Mouse (Mus musculus) neural tube, embryonic 11.5 days (tissue): ENCODE results near the gene Prkcb. TPM values are rescaled to one million over a fixed set of nuclear protein-coding genes. Genes with fewer than 3 reads are reported as not detected.

Source experiments
- ATAC-seq: fragments of 200-750 bp; cut with Nextera tagmentation; 2 replicates; pipeline ENCODE4 v1.8.0; 2017; ENCODE audit warnings: moderate number of reproducible peaks, mild to moderate bottlenecking, moderate TSS enrichment, moderate library complexity; ENCODE audit not compliant: insufficient read depth, low FRiP score, low TSS enrichment
- DNase-seq: peaks from one replicate; pipeline ENCODE4 v3.0.0-alpha.2; 2015; ENCODE audit warnings: low spot score
- H3K27ac ChIP-seq: fragments of 300-500 bp; sonication (generic); 2 replicates; pipeline ENCODE4 v1.5.1; 2014; ENCODE audit warnings: low read depth, mild to moderate bottlenecking, low read length
- H3K27me3 ChIP-seq: fragments of 300-500 bp; sonication (generic); 2 replicates; pipeline ENCODE4 v1.6.1; 2014; ENCODE audit warnings: mild to moderate bottlenecking, low read length, mixed read lengths; ENCODE audit not compliant: control insufficient read depth, insufficient read depth
- H3K36me3 ChIP-seq: fragments of 300-500 bp; sonication (generic); 2 replicates; pipeline ENCODE4 v1.6.1; 2014; ENCODE audit warnings: mild to moderate bottlenecking, low read length, moderate library complexity, mixed read lengths; ENCODE audit not compliant: control insufficient read depth, insufficient read depth
- H3K4me1 ChIP-seq: fragments of 300-500 bp; sonication (generic); 2 replicates; pipeline ENCODE4 v1.6.1; 2014; ENCODE audit warnings: low read length, mixed read lengths; ENCODE audit not compliant: control insufficient read depth, insufficient read depth
- H3K4me2 ChIP-seq: fragments of 300-500 bp; sonication (generic); 2 replicates; pipeline ENCODE4 v1.6.1; 2014; ENCODE audit warnings: low read depth, mild to moderate bottlenecking, moderate library complexity
- H3K4me3 ChIP-seq: fragments of 300-500 bp; sonication (generic); 2 replicates; pipeline ENCODE4 v1.5.1; 2014; ENCODE audit warnings: low read depth, low read length
- H3K9ac ChIP-seq: fragments of 300-500 bp; sonication (generic); 2 replicates; pipeline ENCODE4 v1.6.1; 2014; ENCODE audit warnings: mild to moderate bottlenecking, low read length
- H3K9me3 ChIP-seq: fragments of 300-500 bp; sonication (generic); 2 replicates; pipeline ENCODE4 v1.6.1; 2016; ENCODE audit warnings: low read length; ENCODE audit not compliant: control insufficient read depth
- WGBS: fragments of 180-500 bp; shearing (Covaris S2); extraction: QIAGEN DNeasy Blood & Tissue Kit; methylation state at CpG from one replicate; pipeline ENCODE4 v1.1.7; 2014; 5-methylcytosine and 5-hydroxymethylcytosine counted together
- polyA plus RNA-seq: library from polyadenylated mRNA; unstranded; fragments of >200 nt; fragmentation: Nextera tagmentation; extraction: Ambion mirVana; gene quantifications from 2 replicates; pipeline ENCODE4 v1.2.1, GENCODE M21; 2014

The Prkcb gene
- polyA plus RNA-seq, 1 experiment from 2014 or later, result 13.4 TPM

DNA sequence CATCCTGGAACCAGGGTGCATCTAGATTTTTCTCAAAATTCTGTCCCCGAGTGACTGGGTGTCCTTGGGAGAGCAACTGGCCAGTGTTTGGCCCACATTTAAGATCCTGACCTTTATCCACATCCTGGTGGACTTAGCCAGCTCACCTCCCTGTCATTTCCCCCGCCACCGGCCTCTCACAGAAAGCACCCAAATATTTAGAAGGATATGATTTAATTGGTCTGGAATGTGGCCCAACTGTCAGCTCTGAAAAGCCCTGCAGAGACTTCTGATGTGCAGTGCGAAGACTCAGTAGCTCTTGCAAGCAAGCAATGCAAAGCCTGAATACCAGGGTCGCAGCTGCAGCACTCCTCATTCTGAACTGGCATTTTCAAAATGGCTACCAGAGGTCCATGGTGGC is 274.0 kb downstream of the Prkcb start:
- no peak for ATAC-seq
- peaks cover 4% of the 10 kb centered on the region; the same call in 1 of the 2 replicates for H3K4me1 ChIP-seq

GRCm38 (mm10) chr7:122565371-122565770 is 276.8 kb downstream of the Prkcb start:
- no peak for DNase-seq

More for the DNA sequence above, 274.0 kb downstream of the Prkcb start:
- Histone ChIP-seq H3K9me3 (no peaks in the 10 kb centered on the region), H3K36me3 (no peaks in the 10 kb centered on the region), H3K4me2 (no peak overlapping the region), H3K27me3 (no peaks in the 10 kb centered on the region), H3K9ac (no peak overlapping the region), H3K27ac (no peak overlapping the region), H3K4me3 (no peak overlapping the region)
- 80% methylated on average over 5 of the region's 5 CpGs for WGBS
- no peak for DNase-seq

GRCm38 (mm10) chr7:122566011-122566410 is 277.5 kb downstream of the Prkcb start:
- 65% methylated on average over 7 of the region's 7 CpGs for WGBS
- H3K9me3 ChIP-seq, result no peaks in the 10 kb centered on the region
- ATAC-seq, result no peak
- no peaks in the 10 kb centered on the region for H3K36me3 ChIP-seq
- H3K4me2 ChIP-seq, result no peak overlapping the region
- H3K27ac ChIP-seq, result no peak overlapping the region
- no peak for DNase-seq
- H3K4me1 ChIP-seq, result no peaks in the 10 kb centered on the region
- no peaks in the 10 kb centered on the region for H3K27me3 ChIP-seq
- H3K9ac ChIP-seq, result no peak overlapping the region
- no peak overlapping the region for H3K4me3 ChIP-seq

More at GRCm38 (mm10) chr7:122565371-122565770, 276.8 kb downstream of the Prkcb start:
- no peaks in the 10 kb centered on the region for H3K9me3 ChIP-seq
- H3K4me2 ChIP-seq, result no peak overlapping the region
- H3K27me3 ChIP-seq, result no peaks in the 10 kb centered on the region
- ATAC-seq, result no peak
- no peaks in the 10 kb centered on the region for H3K4me1 ChIP-seq
- H3K9ac ChIP-seq, result no peak overlapping the region
- no peaks in the 10 kb centered on the region for H3K36me3 ChIP-seq
- no peak overlapping the region for H3K27ac ChIP-seq
- no peak overlapping the region for H3K4me3 ChIP-seq
- 88% methylated on average over 1 of the region's 1 CpGs for WGBS

GRCm38 (mm10) chr7:122568787-122569186 is 280.2 kb downstream of the Prkcb start:
- Histone ChIP-seq H3K4me1 (no peaks in the 10 kb centered on the region), H3K9ac (no peak overlapping the region), H3K4me2 (no peak overlapping the region), H3K4me3 (no peak overlapping the region), H3K9me3 (no peaks in the 10 kb centered on the region), H3K36me3 (no peaks in the 10 kb centered on the region), H3K27me3 (no peaks in the 10 kb centered on the region), H3K27ac (no peak overlapping the region)
- 86% methylated on average over 7 of the region's 7 CpGs for WGBS
- DNase-seq (no peak), ATAC-seq (no peak)

DNA sequence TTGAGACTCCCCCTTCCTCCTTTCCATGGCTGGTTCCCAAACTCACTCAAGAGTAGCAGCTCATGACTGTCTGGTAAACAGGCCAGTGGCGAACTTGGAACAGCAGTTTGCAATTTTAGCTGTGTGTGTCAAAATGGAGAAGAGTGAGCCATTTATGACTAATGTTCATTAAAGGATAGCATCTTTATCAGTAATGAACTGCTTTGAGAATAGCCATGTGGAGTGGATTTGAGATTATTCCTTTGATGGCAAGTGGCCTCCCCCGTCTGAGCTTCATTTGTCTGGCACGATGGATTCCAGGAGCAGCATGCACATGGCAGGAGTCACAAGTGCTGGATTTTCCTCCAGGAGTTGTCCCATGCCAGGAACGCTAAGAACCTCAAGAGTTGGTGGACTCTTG is 281.9 kb downstream of the Prkcb start:
- ATAC-seq, result no peak
- Histone ChIP-seq H3K4me3 (no peak overlapping the region), H3K4me2 (no peak overlapping the region), H3K27me3 (no peaks in the 10 kb centered on the region), H3K27ac (no peak overlapping the region), H3K9me3 (no peaks in the 10 kb centered on the region), H3K9ac (no peak overlapping the region), H3K4me1 (no peaks in the 10 kb centered on the region), H3K36me3 (no peaks in the 10 kb centered on the region)
- no peak for DNase-seq
- 89% methylated on average over 4 of the region's 4 CpGs for WGBS

DNA sequence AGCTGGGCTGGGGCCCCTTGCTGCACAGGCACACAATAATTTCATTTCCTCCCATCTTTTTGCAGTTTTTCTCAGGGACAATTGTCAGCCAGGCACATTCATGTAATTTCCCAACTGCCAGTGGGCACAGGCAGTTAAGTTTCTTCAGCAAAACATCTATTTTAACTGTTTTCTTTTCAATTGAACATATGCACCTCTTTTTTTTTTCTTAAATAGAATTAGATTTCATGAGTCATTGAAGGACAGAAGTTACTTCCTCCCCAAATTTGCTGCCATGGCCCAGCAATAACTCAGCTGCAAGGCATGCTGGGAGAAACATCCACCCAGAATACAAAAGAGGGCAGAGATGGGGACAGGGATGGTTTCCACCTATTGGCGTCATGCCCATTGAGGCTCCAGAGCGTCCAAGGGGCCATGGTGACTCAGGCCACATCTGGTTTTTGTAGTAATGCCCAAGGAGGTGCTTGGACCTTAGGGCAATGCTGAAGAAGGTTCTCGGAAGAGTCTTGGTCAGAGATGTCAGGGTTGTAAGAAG is 284.6 kb downstream of the Prkcb start:
- Histone ChIP-seq H3K4me3 (no peak overlapping the region), H3K27me3 (no peaks in the 10 kb centered on the region), H3K27ac (no peak overlapping the region), H3K4me1 (no peaks in the 10 kb centered on the region), H3K4me2 (no peak overlapping the region), H3K9me3 (no peaks in the 10 kb centered on the region), H3K9ac (no peak overlapping the region), H3K36me3 (no peaks in the 10 kb centered on the region)
- DNase-seq (no peak), ATAC-seq (no peak)
- WGBS, result 94% methylated on average over 3 of the region's 3 CpGs

GRCm38 (mm10) chr7:122574418-122574817 is 285.9 kb downstream of the Prkcb start:
- H3K4me2 ChIP-seq, result no peak overlapping the region
- no peak for DNase-seq
- H3K27me3 ChIP-seq, result no peaks in the 10 kb centered on the region

DNA sequence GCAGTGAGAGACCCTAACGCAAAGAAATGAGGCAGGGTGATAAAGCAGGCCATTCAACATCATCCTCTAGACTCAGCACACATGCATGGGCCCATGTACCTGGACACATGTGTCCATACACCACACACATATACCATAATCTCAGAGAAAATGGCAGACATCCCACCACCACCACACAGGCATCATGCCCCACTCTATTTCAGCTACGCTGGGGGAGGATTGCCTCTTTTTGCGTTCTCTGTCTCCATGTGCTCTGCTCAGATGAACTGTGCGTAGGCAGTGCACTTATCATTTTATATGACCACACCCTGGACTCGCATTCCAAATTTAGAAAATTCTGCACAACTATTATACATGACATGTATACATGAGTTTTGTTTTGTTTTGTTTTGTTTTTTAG is 286.5 kb downstream of the Prkcb start:
- WGBS, result 91% methylated on average over 5 of the region's 5 CpGs
- no peaks in the 10 kb centered on the region for H3K27me3 ChIP-seq
- no peaks in the 10 kb centered on the region for H3K4me1 ChIP-seq
- no peak overlapping the region for H3K4me2 ChIP-seq
- no peak overlapping the region for H3K27ac ChIP-seq
- DNase-seq (no peak), ATAC-seq (no peak)
- no peaks in the 10 kb centered on the region for H3K36me3 ChIP-seq
- H3K9me3 ChIP-seq, result no peaks in the 10 kb centered on the region
- no peak overlapping the region for H3K4me3 ChIP-seq
- H3K9ac ChIP-seq, result no peak overlapping the region

More at GRCm38 (mm10) chr7:122574418-122574817, 285.9 kb downstream of the Prkcb start:
- Histone ChIP-seq H3K9ac (no peak overlapping the region), H3K9me3 (no peaks in the 10 kb centered on the region), H3K36me3 (no peaks in the 10 kb centered on the region), H3K4me3 (no peak overlapping the region), H3K4me1 (no peaks in the 10 kb centered on the region), H3K27ac (no peak overlapping the region)
- WGBS, result 86% methylated on average over 7 of the region's 7 CpGs
- ATAC-seq, result no peak

- Histone ChIP-seq H3K4me1 (no peaks in the 10 kb centered on the region), H3K9me3 (no peaks in the 10 kb centered on the region), H3K27ac (no peak overlapping the region), H3K36me3 (no peaks in the 10 kb centered on the region), H3K4me3 (no peak overlapping the region), H3K4me2 (no peak overlapping the region), H3K27me3 (no peaks in the 10 kb centered on the region), H3K9ac (no peak overlapping the region)
- 54% methylated on average over 8 of the region's 8 CpGs for whole genome bisulfite sequencing
- ATAC-seq, result no peak
- DNase-seq, result no peak
These were observed 287.0 kb downstream of the Prkcb start for GRCm38 (mm10) chr7:122575506-122575905.
